Mouse (Mus musculus): ENCODE results near the gene Zg16. TPM values are rescaled to one million over a fixed set of nuclear protein-coding genes. Genes with fewer than 3 reads are reported as not detected.

Gene Zg16
- polyA plus RNA-seq, 1 experiment = not detected

DNA sequence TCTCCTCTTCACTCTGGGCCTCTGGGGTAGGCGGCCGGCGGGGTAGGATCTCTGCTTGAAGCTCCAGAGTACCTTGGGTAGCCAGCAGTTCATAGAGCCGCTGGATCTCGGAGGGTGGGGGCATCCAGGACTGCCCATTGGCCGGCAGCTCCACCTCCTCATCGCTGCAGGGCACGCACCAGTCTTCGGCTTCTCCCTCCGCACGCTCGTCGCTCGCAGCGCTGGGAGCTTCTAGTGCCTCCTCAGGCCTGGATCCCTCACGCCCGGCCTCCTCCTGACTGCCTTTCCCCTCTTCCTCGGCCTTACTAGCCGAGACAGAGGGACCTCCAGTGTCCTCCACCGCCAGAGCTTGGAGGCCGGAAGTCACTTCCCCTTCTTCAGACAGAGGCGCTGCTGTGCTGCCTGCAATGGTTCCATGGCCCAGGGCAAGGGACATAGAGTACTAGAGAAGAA, 70.6 kb downstream of the Zg16 start:
- peak overlapping the region; percentile 77 for H3K4me2 ChIP-seq (ENCODE audit: low read depth)
- TF ChIP-seq POLR2A (IDR thresholded peaks at IDR 0.05; ENCODE audit: insufficient read length, low read depth) (peak; percentile 81), POLR2AphosphoS2 (IDR thresholded peaks at IDR 0.05; ENCODE audit: insufficient read length, low read depth) (peak; percentile 88), E2F4 (IDR thresholded peaks at IDR 0.05; ENCODE audit: insufficient read depth) (no peak)
- peak overlapping the region; percentile 81 for H3K4me3 ChIP-seq
- no peaks in the 10 kb centered on the region for H3K27me3 ChIP-seq (ENCODE audit: control insufficient read depth, insufficient read depth, insufficient read length)
- peak overlapping the region; percentile 51 for H3ac ChIP-seq (ENCODE audit: control insufficient read depth, insufficient read length)
- no peaks in the 10 kb centered on the region for H3K36me3 ChIP-seq (ENCODE audit: control insufficient read depth, insufficient read depth)
- H3K79me2 ChIP-seq (ENCODE audit: control insufficient read depth, insufficient read depth) = peaks cover 34% of the 10 kb centered on the region

DNA sequence TGATC, 70.8 kb downstream of the Zg16 start, which contains the start of gene Pagr1b:
Gene Pagr1b (minus strand): TSS at position 4 of the 5 bp plus-strand sequence.
- TF ChIP-seq MYOG (IDR thresholded peaks at IDR 0.05; ENCODE audit: control insufficient read depth in 1 of 3, insufficient read depth in 1 of 3, insufficient read length in 2 of 3, low read depth in 2 of 3) (no peak), REST (IDR thresholded peaks at IDR 0.05; ENCODE audit: insufficient read depth, insufficient read length) (no peak), MAX (IDR thresholded peaks at IDR 0.05; ENCODE audit: low read depth) (no peak), USF1 (IDR thresholded peaks at IDR 0.05; ENCODE audit: low read depth) (no peak), CEBPB (IDR thresholded peaks at IDR 0.05; ENCODE audit: insufficient read depth, poor library complexity, severe bottlenecking) (no peak)

DNA sequence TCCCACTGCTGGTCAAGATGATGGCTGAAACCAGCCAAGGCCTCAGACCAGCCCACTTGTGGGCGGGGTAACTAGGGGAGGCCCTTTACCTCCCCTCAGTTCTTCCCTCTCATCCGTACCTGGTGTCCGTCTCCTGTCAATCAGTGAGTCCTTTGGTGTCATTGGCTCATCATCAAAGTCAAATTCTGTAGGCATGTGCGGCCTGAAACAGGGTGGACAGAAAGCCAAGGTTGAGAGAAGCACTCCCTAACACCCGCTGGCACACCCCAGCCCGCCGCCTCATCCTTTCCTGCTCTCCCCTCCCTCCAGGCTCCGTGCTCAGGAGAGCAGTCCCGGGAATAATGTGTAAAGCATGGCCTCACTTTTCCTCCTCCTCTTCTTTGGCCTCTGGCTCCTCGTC, 71.0 kb downstream of the Zg16 start:
- Histone ChIP-seq H3K79me2 (ENCODE audit: control insufficient read depth, insufficient read depth) (peaks cover 36% of the 10 kb centered on the region), H3K4me3 (peak overlapping the region; percentile 81), H3K27me3 (ENCODE audit: control insufficient read depth, insufficient read depth, insufficient read length) (no peaks in the 10 kb centered on the region), H3ac (ENCODE audit: control insufficient read depth, insufficient read length) (peak overlapping the region; percentile 51), H3K4me2 (ENCODE audit: low read depth) (peak overlapping the region; percentile 77), H3K36me3 (ENCODE audit: control insufficient read depth, insufficient read depth) (no peaks in the 10 kb centered on the region)
- no peak for TF ChIP-seq CEBPB (IDR thresholded peaks at IDR 0.05; ENCODE audit: insufficient read depth, poor library complexity, severe bottlenecking)
- no peak for TF ChIP-seq POLR2A (IDR thresholded peaks at IDR 0.05; ENCODE audit: insufficient read length, low read depth)
- TF ChIP-seq E2F4 (IDR thresholded peaks at IDR 0.05; ENCODE audit: insufficient read depth) = no peak
- TF ChIP-seq REST (IDR thresholded peaks at IDR 0.05; ENCODE audit: insufficient read depth, insufficient read length) = no peak
- TF ChIP-seq MYOG (IDR thresholded peaks at IDR 0.05; ENCODE audit: control insufficient read depth in 1 of 3, insufficient read depth in 1 of 3, insufficient read length in 2 of 3, low read depth in 2 of 3) = no peak

More for the DNA sequence above, 70.8 kb downstream of the Zg16 start, which contains the start of gene Pagr1b:
- Histone ChIP-seq H3K4me2 (ENCODE audit: low read depth) (peak within 1 kb of the TSS; percentile 77), H3K79me2 (ENCODE audit: control insufficient read depth, insufficient read depth) (peaks cover 34% of the 10 kb centered on the region), H3K27me3 (ENCODE audit: control insufficient read depth, insufficient read depth, insufficient read length) (no peaks in the 10 kb centered on the region), H3ac (ENCODE audit: control insufficient read depth, insufficient read length) (peak within 1 kb of the TSS; percentile 51), H3K36me3 (ENCODE audit: control insufficient read depth, insufficient read depth) (no peaks in the 10 kb centered on the region), H3K4me3 (peak within 1 kb of the TSS; percentile 81)

DNA sequence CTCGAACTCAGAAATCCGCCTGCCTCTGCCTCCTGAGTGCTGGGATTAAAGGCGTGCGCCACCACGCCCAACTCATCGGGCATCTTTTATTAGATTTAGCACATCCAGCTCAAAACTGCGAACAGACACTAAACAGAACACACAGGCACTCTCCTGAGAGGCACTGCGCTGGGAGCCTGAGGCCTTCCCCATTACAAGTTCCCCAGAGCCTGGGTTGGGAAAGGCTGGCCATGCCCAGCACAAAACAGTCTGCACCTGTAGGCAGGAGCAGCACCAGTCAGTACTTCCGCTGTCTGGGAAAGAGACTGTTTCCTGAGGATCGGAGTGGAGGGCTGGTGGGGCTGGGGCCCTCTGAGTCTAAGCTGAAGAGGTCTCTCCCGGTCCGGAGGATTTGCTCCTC, 72.1 kb downstream of the Zg16 start:
- H3K4me2 ChIP-seq (ENCODE audit: low read depth) = peak overlapping the region; percentile 77
- H3ac ChIP-seq (ENCODE audit: control insufficient read depth, insufficient read length) = no peak overlapping the region
- H3K36me3 ChIP-seq (ENCODE audit: control insufficient read depth, insufficient read depth) = no peaks in the 10 kb centered on the region
- no peaks in the 10 kb centered on the region for H3K27me3 ChIP-seq (ENCODE audit: control insufficient read depth, insufficient read depth, insufficient read length)
- H3K79me2 ChIP-seq (ENCODE audit: control insufficient read depth, insufficient read depth) = peaks cover 40% of the 10 kb centered on the region
- H3K4me3 ChIP-seq = peak overlapping the region; percentile 54
- no peak for TF ChIP-seq USF1 (IDR thresholded peaks at IDR 0.05; ENCODE audit: low read depth)
- TF ChIP-seq CEBPB (IDR thresholded peaks at IDR 0.05; ENCODE audit: insufficient read depth, poor library complexity, severe bottlenecking) = no peak
- TF ChIP-seq REST (IDR thresholded peaks at IDR 0.05; ENCODE audit: insufficient read depth, insufficient read length) = no peak
- TF ChIP-seq MYOD1 (IDR thresholded peaks at IDR 0.05; ENCODE audit: control insufficient read depth in 1 of 3, insufficient read length in 2 of 3, low read depth in 2 of 3) = no peak
- TF ChIP-seq POLR2AphosphoS2 (IDR thresholded peaks at IDR 0.05; ENCODE audit: insufficient read length, low read depth) = no peak
- TF ChIP-seq MAX (IDR thresholded peaks at IDR 0.05; ENCODE audit: low read depth) = no peak
- no peak for TF ChIP-seq E2F4 (IDR thresholded peaks at IDR 0.05; ENCODE audit: insufficient read depth)
- no peak for TF ChIP-seq SRF (IDR thresholded peaks at IDR 0.05; ENCODE audit: control insufficient read depth, insufficient read length, low read depth)
- TF ChIP-seq POLR2A (IDR thresholded peaks at IDR 0.05; ENCODE audit: insufficient read length, low read depth) = no peak
- no peak for TF ChIP-seq MYOG (IDR thresholded peaks at IDR 0.05; ENCODE audit: control insufficient read depth in 1 of 3, insufficient read depth in 1 of 3, insufficient read length in 2 of 3, low read depth in 2 of 3)
- no peak for TF ChIP-seq TCF12 (IDR thresholded peaks at IDR 0.05; ENCODE audit: insufficient read depth, poor library complexity, severe bottlenecking)
- TF ChIP-seq TCF3 (IDR thresholded peaks at IDR 0.05; ENCODE audit: insufficient read length, low read depth) = no peak

DNA sequence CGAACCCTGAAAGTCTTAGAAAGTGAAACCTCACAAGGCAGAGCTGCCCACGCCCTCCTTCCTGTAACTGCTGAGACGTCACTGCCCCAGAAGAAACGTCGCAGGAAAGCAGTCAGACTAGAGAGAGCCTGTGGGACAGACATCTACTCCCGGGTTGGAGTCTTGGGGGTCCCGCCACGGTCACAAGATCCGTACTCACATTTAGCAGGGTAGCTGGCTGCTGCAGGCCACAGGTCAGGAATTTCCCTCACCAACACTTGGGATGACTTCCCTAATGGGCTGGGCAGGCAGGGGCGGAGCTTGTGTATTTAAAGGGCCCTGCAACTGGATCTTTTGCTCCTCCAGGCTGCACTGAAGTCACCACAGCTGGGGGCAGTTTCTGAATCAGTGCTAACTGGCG, 72.8 kb downstream of the Zg16 start, which contains the start of gene Mvp:
Gene Mvp (minus strand): TSS at position 302 of the 400 bp plus-strand sequence.
- peak within 1 kb of the TSS; percentile 81 for H3K4me3 ChIP-seq
- peak within 1 kb of the TSS; percentile 86 for H3K4me2 ChIP-seq (ENCODE audit: low read depth)
- H3K27me3 ChIP-seq (ENCODE audit: control insufficient read depth, insufficient read depth, insufficient read length) = no peaks in the 10 kb centered on the region
- peak within 1 kb of the TSS; percentile 23 for H3ac ChIP-seq (ENCODE audit: control insufficient read depth, insufficient read length)
- peaks cover 40% of the 10 kb centered on the region for H3K79me2 ChIP-seq (ENCODE audit: control insufficient read depth, insufficient read depth)
- peak; percentile 71 for TF ChIP-seq POLR2AphosphoS2 (IDR thresholded peaks at IDR 0.05; ENCODE audit: insufficient read length, low read depth)
- no peak for TF ChIP-seq USF1 (IDR thresholded peaks at IDR 0.05; ENCODE audit: low read depth)
- TF ChIP-seq POLR2A (IDR thresholded peaks at IDR 0.05; ENCODE audit: insufficient read length, low read depth) = peak; percentile 56
- H3K36me3 ChIP-seq (ENCODE audit: control insufficient read depth, insufficient read depth) = no peaks in the 10 kb centered on the region

DNA sequence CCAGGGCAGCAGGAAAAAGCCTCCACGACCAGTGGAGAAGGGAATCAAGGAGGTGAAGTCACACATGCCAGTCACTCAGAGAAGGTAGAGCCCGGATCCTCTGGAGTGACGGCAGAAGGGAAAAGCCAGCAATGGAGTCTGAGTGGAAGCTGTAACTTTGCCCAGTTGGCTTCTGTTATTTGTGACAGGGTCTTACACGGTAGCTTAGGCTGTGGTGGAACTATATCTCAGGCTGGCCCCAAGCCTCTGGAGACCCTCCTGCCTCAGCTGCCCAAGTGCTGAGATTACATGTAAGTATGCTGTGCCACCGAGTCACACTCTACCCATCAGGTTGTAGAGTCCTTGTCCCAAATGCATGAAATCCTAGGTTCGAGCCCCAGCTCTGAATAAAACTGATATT, 73.7 kb downstream of the Zg16 start:
- no peak for TF ChIP-seq MYOD1 (IDR thresholded peaks at IDR 0.05; ENCODE audit: control insufficient read depth in 1 of 3, insufficient read length in 2 of 3, low read depth in 2 of 3)
- TF ChIP-seq POLR2A (IDR thresholded peaks at IDR 0.05; ENCODE audit: insufficient read length, low read depth) = no peak
- no peak for TF ChIP-seq SRF (IDR thresholded peaks at IDR 0.05; ENCODE audit: control insufficient read depth, insufficient read length, low read depth)
- no peak for TF ChIP-seq MAX (IDR thresholded peaks at IDR 0.05; ENCODE audit: low read depth)
- TF ChIP-seq TCF3 (IDR thresholded peaks at IDR 0.05; ENCODE audit: insufficient read length, low read depth) = no peak
- TF ChIP-seq TCF12 (IDR thresholded peaks at IDR 0.05; ENCODE audit: insufficient read depth, poor library complexity, severe bottlenecking) = no peak
- no peak for TF ChIP-seq MYOG (IDR thresholded peaks at IDR 0.05; ENCODE audit: control insufficient read depth in 1 of 3, insufficient read depth in 1 of 3, insufficient read length in 2 of 3, low read depth in 2 of 3)
- no peak for TF ChIP-seq REST (IDR thresholded peaks at IDR 0.05; ENCODE audit: insufficient read depth, insufficient read length)
- no peak for TF ChIP-seq USF1 (IDR thresholded peaks at IDR 0.05; ENCODE audit: low read depth)
- no peak for TF ChIP-seq E2F4 (IDR thresholded peaks at IDR 0.05; ENCODE audit: insufficient read depth)
- TF ChIP-seq CEBPB (IDR thresholded peaks at IDR 0.05; ENCODE audit: insufficient read depth, poor library complexity, severe bottlenecking) = no peak
- no peak for TF ChIP-seq POLR2AphosphoS2 (IDR thresholded peaks at IDR 0.05; ENCODE audit: insufficient read length, low read depth)
- Histone ChIP-seq H3K4me3 (peak overlapping the region; percentile 54), H3K79me2 (ENCODE audit: control insufficient read depth, insufficient read depth) (peaks cover 40% of the 10 kb centered on the region), H3K4me2 (ENCODE audit: low read depth) (peak overlapping the region; percentile 86), H3ac (ENCODE audit: control insufficient read depth, insufficient read length) (no peak overlapping the region), H3K27me3 (ENCODE audit: control insufficient read depth, insufficient read depth, insufficient read length) (no peaks in the 10 kb centered on the region), H3K36me3 (ENCODE audit: control insufficient read depth, insufficient read depth) (no peaks in the 10 kb centered on the region)
